Mouse (Mus musculus): ENCODE results near the gene Fam43b.

The Fam43b gene

GRCm38 (mm10) chr4:138395087-138395970, 999 bp downstream of the Fam43b start:
- 1% methylated on average over 98 of the region's 103 CpGs for WGBS

GRCm38 (mm10) chr4:138393703-138394102, 2.6 kb downstream of the Fam43b start:
- WGBS, result 38% methylated on average over 7 of the region's 7 CpGs

GRCm38 (mm10) chr4:138383789-138384188, 12.5 kb downstream of the Fam43b start:
- 60% methylated on average over 4 of the region's 4 CpGs for WGBS

- WGBS, result 73% methylated on average over 6 of the region's 6 CpGs
Observed at GRCm38 (mm10) chr4:138382462-138382861, 13.9 kb downstream of the Fam43b start.

DNA sequence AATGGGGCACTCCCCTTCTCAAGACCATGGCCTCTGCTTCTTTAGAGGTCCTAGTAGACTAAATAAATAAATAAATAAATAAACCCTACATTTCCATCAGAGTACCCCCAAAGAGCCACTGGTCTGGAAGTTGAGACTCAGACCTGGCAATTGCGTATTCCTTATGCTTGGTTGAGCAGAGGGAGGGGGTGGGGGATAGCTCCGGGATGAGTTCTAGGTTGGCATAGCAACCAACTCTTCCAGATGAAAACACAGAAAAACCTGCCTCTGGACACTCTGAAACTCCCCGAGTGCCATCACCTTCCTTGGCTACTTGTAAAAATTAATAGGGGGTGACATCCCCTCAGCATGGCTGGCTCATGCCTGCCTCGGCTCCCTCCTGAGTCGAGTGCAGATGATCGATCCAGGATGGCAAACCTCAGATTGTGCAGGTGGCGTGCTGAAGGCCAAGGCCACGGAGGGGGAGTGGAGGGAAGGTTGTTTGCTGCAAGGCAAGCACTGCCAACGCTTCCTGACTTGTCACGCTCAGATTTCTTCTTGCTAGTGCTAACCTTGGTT, 16.1 kb downstream of the Fam43b start:
- WGBS, result 35% methylated on average over 10 of the region's 10 CpGs

GRCm38 (mm10) chr4:138379091-138379840, 17.1 kb downstream of the Fam43b start:
- WGBS, result 43% methylated on average over 14 of the region's 14 CpGs

- WGBS, result 56% methylated on average over 6 of the region's 6 CpGs
Observed at GRCm38 (mm10) chr4:138377526-138377925, 18.8 kb downstream of the Fam43b start.

DNA sequence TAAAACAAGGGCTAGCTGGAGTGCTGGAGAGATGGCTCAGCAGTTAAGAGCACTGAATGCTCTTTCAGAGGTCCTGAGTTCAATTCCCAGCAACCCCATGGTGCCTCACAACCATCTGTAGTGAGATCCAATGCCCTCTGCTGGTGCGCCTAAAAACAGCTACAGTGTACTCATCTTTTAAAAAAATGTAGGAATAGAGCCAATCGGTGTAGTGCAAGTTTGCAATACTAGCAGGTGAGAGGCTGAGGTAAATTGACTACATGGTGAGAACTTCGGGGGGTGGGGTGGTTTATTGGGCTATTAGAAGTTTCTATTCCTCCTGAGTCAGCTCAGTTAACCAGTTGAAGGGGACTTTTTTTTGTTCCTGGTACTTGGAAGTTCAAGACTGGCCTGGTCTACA, 21.2 kb downstream of the Fam43b start:
- 88% methylated on average over 3 of the region's 3 CpGs for WGBS

GRCm38 (mm10) chr4:138370996-138371516, 25.3 kb downstream of the Fam43b start:
- 61% methylated on average over 5 of the region's 5 CpGs for WGBS

DNA sequence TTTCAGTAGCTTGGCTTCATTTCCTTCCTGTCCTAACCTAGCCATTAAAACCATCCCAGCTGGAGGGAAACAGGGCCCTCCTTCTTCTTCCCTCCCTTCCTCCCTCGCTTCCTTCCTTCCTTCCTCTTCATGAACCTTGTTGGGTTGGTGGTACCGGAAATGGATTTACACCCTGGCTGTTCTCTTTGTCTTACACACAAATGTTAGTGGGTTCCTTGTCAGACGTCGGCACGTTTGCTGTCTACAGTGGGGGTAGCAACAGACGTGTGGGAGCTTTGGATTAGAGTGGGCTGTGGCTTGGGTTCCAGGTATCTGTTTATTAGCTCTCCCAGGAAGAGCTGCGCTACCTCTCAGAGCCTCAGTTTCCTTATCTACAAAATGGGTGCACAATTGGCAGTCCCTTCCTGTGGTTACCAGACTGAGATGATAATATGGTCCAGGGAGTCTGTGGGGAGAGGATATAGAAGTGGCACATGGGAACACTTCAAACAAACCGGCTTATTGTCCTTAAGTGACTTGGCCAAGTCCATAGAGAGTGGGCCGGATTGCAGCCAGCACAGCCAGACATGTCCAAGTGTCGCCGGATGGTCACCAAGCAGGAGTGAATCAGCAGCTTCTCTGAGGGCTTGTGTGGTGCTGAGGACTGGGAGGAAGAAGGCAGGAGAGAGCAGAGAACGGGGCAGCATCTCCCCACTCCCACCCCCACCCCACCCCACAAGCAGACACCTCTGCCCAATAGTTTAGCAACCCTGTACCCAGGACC, 27.6 kb downstream of the Fam43b start:
- 70% methylated on average over 12 of the region's 12 CpGs for WGBS

- 10% methylated on average over 34 of the region's 34 CpGs for WGBS
Observed at GRCm38 (mm10) chr4:138367641-138368497, 28.5 kb downstream of the Fam43b start, which contains the start of gene Cda. Gene Cda, minus strand, starts transcription at chr4:138367992.

- WGBS, result 89% methylated on average over 2 of the region's 2 CpGs
Observed at GRCm38 (mm10) chr4:138366561-138366960, 29.8 kb downstream of the Fam43b start.

- 77% methylated on average over 5 of the region's 5 CpGs for WGBS
Observed at GRCm38 (mm10) chr4:138363511-138363910, 32.8 kb downstream of the Fam43b start.

GRCm38 (mm10) chr4:138362883-138363282, 33.4 kb downstream of the Fam43b start:
- 93% methylated on average over 7 of the region's 7 CpGs for WGBS

- 13% methylated on average over 11 of the region's 11 CpGs for WGBS
Observed at GRCm38 (mm10) chr4:138361370-138361821, 34.9 kb downstream of the Fam43b start.

DNA sequence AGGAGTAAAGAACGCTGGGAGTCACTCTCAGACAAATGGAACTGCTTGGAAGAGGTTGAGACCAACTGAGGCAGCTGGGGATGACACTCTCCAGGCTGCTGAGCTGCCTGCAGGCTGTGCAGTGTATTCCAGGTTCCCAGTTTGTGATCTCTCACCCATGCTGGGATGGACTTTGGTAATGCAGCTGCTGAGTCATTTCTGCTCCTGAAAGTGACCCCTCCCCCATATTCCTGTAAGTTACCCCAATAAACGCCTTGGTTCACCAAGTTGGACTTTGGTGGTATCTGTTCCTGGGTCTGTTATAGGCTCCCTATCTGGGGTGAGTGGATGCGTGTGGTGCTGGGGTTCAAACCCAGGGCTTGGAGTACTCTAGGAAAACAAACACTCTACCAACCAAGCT, 38.2 kb downstream of the Fam43b start:
- WGBS, result 89% methylated on average over 3 of the region's 3 CpGs

DNA sequence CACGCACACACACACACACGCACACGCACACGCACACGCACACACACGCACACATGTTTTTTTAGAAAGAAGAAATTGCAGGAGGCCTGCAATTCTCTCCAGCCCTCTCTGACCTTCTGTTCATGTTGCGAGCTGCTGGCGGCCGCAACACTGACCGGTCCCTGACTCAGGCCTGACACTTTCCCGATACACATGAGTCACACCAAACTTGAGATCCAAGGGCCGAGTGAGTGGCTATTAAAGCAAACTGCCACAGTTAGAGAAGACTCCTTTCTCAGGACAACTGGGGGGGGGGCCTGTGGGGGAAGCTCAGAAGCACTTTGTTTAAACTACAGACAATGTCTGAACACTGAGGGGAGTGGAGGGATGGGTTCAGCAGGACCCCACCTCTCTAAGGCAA, 39.8 kb downstream of the Fam43b start:
- 92% methylated on average over 12 of the region's 12 CpGs for WGBS

DNA sequence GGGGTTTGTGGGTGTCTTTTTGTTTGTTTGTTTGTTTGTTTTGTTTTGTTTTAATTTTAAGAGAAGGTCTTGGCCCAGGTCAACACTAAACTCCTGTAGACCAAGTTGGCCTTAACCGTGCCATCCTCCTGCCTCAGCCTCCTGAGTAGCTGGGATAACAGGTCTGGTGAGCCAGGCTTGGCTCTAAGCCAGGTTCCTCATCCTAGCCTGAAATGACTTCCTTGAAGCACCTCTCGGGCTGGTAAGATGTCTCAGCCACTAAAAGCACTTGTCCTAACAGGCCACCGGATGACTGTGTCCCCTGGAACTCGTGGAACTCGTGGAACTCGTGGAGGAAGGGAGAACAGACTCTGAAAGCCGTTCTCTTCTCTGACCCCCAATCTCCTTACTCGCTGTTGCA, 40.2 kb downstream of the Fam43b start:
- 91% methylated on average over 8 of the region's 8 CpGs for WGBS

DNA sequence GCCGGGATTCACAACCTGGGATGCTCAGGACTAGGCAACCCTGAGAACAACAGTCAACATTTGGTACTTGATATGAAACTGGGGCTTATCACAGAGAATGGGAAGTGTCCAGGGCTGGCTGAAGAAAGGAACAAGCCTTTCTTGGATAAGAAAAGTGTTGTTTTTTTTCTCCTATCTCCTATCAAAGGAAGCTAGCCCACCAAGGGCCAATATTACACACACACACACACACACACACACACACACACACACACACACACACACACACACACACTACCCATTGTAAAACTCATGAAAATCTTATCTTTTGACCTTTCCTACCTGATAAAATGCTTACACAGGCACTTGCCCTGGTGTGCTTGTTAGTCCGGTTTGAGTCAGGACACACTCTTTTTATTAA, 40.8 kb downstream of the Fam43b start:
- 86% methylated on average over 2 of the region's 2 CpGs for WGBS

DNA sequence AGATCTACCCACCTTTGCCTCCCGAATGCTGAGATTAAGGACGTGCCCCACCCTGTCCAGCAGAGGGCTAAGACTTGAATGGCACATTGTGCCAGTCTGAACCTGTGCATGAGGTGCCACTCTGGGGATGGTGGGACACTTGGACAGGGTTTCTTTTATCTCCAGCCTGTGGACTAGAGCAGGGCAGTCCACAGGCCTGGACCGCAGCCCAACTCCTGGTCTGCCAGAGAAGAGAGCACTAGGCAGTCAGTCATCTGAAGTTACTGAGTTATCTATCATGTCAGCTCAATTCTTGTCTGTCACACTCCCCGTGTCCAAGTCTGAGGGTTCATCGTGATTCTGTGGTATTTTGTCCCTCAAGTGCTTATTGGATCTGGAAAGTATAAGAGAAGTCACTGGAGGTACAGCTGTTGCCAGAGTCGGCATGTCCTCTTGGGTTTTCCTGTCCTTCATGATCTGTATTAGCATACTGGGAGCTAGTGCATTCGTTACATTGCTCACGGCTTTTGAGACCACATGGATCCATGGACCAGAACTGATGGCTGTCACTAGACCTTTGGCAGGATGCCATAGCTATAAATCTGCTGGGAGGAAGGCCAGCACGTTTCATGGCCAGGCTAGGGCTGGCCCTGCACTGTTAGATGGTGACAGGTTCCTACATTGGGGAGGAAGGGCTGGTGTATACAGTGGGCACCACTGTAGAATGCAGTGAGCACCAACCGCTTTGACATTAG, 42.7 kb downstream of the Fam43b start:
- 81% methylated on average over 10 of the region's 10 CpGs for WGBS
